Mouse (Mus musculus) testis, adult 2 months (tissue): ENCODE measurements around the gene Csnk2b. TPM values are rescaled to one million over a fixed set of nuclear protein-coding genes. Genes with fewer than 3 reads are reported as not detected.
A peak's percentile ranks its signal among the peaks of the same experiment; 100 is the strongest.

Experiments
- H3K27ac ChIP-seq: fragments of 200-500 bp; 2 replicates; pipeline ENCODE4 v1.5.1; 2012; ENCODE audit warnings: low read depth, low read length; ENCODE audit not compliant: control insufficient read depth, insufficient read depth
- H3K27me3 ChIP-seq: fragments of 200-500 bp; 2 replicates; pipeline ENCODE4 v1.6.1; 2012; ENCODE audit warnings: mild to moderate bottlenecking, low read length, moderate library complexity; ENCODE audit not compliant: control insufficient read depth, insufficient read depth
- H3K36me3 ChIP-seq: fragments of 200-500 bp; 2 replicates; pipeline ENCODE4 v1.6.1; 2012; ENCODE audit warnings: mild to moderate bottlenecking, low read length; ENCODE audit not compliant: control insufficient read depth, insufficient read depth
- H3K4me1 ChIP-seq: fragments of 200-500 bp; 2 replicates; pipeline ENCODE4 v1.6.1; 2012; ENCODE audit warnings: low read length; ENCODE audit not compliant: control insufficient read depth, insufficient read depth
- H3K4me3 ChIP-seq: fragments of 200-500 bp; 2 replicates; pipeline ENCODE4 v1.5.1; 2012; ENCODE audit warnings: low read depth, mild to moderate bottlenecking, low read length, moderate library complexity, mixed read lengths; ENCODE audit not compliant: control insufficient read depth
- CTCF ChIP-seq: fragments of 200-500 bp; IDR thresholded peaks from 2 replicates; pipeline ENCODE4 v1.5.1; 2012; ENCODE audit warnings: low read depth, mild to moderate bottlenecking, inconsistent platforms, low read length, moderate library complexity; ENCODE audit not compliant: control insufficient read depth, insufficient read depth, insufficient replicate concordance
- POLR2A ChIP-seq: fragments of 200-500 bp; IDR thresholded peaks from 2 replicates; pipeline ENCODE4 v1.6.1; 2012; ENCODE audit warnings: low read depth, mild to moderate bottlenecking, inconsistent platforms, low read length, moderate library complexity; ENCODE audit not compliant: control insufficient read depth
- polyA plus RNA-seq: library from polyadenylated mRNA; depleted of rRNA; stranded (reverse); fragments of >200 nt; gene quantifications from 2 replicates; pipeline ENCODE4 v1.2.3, GENCODE M21; 2012

Gene Csnk2b
- polyA plus RNA-seq, 1 experiment, result 3,228 TPM

DNA sequence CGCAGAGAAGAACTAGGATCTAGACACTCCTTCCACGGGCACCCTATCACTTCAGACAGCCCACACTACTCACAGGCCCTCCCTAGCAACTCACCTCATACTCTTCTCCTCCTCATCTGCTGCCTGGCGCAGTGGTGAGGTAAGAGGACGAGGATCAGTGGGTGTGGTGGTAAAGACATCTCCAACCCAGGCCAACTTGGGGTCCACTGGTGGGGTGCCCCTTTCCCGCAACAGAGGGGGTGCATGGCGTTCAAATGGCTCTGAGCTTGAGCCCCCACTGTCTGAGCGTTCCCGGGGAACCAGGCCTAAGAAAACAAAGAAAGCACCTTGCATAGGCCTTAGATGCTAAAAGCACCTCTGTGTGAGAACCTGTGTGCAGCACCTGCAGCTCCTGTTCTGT is 35.4 kb upstream of the Csnk2b start:
- no peak for TF ChIP-seq POLR2A
- TF ChIP-seq CTCF, result no peak
- H3K36me3 ChIP-seq, result peaks cover 30% of the 10 kb centered on the region
- H3K4me1 ChIP-seq, result peaks cover 2% of the 10 kb centered on the region
- H3K27me3 ChIP-seq, result no peaks in the 10 kb centered on the region
- H3K4me3 ChIP-seq, result no peak overlapping the region
- H3K27ac ChIP-seq, result no peak overlapping the region

DNA sequence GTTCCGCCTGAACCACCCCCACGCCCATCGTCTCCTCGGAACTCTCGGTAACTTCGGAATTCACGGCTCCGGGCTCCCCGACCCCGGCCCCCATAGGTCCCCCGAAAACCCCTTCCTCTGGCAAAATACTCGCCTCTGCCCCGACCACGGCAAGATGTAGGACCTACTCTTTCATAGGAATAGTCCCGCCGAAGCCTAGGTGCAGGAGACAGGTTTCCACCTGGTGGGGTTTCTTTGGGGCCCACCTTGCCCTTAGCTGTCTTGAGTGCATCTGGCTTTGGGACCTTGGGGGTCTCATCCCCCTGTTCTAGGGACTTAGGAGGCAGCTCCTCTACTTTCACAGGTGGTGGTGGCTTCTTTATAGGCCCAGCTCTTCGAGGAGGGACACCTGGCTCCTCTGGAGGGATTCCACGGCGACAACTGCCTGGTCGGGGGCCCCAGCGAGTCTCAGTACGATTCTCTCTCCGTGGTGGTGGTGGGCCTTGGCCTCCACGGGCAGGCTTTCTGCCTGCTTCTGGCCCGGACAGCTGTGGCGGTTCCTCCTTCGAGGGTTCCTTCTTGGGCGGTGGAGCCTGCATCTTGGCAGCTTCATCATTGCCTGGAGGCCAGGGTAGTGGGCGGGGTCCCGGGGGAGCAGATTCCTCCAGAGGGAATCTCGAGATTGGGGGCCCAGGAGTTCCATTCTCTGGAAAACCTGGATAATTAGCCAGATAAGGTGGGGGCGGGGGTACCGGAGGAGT is 34.8 kb upstream of the Csnk2b start:
- H3K27ac ChIP-seq, result no peak overlapping the region
- H3K27me3 ChIP-seq, result no peaks in the 10 kb centered on the region
- no peak overlapping the region for H3K4me3 ChIP-seq
- TF ChIP-seq POLR2A (no peak), CTCF (no peak)
- H3K4me1 ChIP-seq, result peaks cover 2% of the 10 kb centered on the region
- H3K36me3 ChIP-seq, result peaks cover 30% of the 10 kb centered on the region

DNA sequence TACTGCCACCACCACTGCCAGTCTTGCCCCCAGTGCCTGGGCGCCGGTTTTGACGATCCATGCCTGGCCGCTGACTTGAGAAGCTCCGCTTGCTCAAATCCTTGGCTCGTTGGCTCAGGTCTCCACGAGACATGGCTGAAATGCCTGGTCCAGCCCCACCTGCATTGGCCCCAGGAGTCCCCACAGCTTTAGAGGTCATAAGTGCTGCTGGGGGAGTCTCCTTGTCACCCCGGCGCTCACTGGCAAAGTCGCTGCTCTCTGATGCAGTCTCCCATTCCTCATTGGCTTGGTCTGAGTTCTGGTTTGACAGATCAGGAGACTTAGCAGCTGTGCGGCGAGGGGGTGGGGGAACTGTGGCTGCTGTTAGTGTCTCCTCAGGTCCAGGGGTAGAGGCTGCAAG is 33.6 kb upstream of the Csnk2b start:
- Histone ChIP-seq H3K4me1 (peaks cover 2% of the 10 kb centered on the region), H3K4me3 (no peak overlapping the region), H3K27me3 (no peaks in the 10 kb centered on the region), H3K27ac (no peak overlapping the region), H3K36me3 (peaks cover 28% of the 10 kb centered on the region)
- TF ChIP-seq CTCF (0 out of 2 replicates have a peak, but pooled peaks have one; percentile 1), POLR2A (no peak)

DNA sequence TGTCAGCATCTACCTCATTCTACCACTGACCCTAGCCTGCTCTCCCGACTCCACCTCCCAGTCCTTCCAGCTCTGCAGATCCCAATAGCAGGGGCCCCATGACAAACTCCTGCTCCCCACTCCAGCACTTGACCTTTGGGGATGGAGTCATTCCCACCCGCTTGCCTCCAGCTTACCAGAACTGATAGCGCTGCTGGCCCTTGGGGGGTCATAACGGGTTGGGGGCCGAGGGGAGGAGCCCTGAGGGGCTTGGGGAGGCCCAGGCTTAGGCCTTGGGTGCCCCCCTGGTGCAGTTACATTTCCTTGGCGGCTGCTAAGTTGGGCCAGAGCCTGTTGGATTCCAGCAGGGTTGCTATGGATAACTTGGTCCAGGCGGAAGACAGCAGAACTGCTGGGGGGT is 32.8 kb upstream of the Csnk2b start:
- Histone ChIP-seq H3K4me1 (peaks cover 2% of the 10 kb centered on the region), H3K4me3 (no peak overlapping the region), H3K36me3 (peaks cover 29% of the 10 kb centered on the region), H3K27me3 (no peaks in the 10 kb centered on the region), H3K27ac (no peak overlapping the region)
- no peak for TF ChIP-seq CTCF
- no peak for TF ChIP-seq POLR2A

DNA sequence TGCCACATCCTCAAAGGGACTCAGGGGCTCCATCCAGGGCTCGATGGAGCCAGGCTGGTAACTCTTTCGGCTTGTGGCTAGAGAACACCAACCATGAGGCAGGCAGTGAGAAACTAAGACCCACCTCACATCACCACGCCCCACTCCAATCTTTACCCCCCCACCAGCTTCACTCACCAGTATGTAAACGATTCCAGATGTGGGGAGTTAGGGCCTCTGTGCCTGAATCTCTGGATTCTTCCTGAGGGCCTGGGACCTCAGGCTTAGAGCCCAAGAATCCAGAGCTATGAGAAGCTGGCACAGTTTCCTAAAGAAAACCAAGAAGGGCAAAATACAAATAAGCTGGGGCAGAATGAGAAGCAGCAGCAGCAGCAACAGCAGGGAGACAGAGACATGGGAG is 32.1 kb upstream of the Csnk2b start:
- TF ChIP-seq POLR2A (no peak), CTCF (no peak)
- Histone ChIP-seq H3K27me3 (no peaks in the 10 kb centered on the region), H3K4me3 (no peak overlapping the region), H3K36me3 (peaks cover 25% of the 10 kb centered on the region), H3K27ac (no peak overlapping the region), H3K4me1 (peaks cover 2% of the 10 kb centered on the region; the same call in 1 of the 2 replicates)

DNA sequence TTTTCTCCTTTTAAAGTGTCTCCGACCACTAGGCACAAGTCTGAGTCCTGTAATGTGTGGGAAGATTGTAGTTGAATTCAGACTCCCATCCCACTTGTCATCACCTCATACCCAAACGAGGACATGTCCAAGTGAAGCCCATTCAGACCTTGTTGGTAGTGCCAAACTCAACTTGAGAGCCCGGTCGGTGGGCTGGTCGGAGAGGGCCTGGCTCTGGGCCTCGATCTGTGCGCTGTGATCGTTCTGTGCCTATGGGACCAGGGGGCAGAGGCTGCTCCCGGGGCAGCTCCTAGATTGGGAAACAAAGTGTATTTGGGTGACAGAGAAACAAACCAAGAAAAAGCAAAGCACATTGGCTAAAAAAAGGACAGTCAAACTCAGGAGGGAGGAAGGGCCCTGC is 31.2 kb upstream of the Csnk2b start:
- peaks cover 24% of the 10 kb centered on the region for H3K36me3 ChIP-seq
- peaks cover 2% of the 10 kb centered on the region; the same call in 1 of the 2 replicates for H3K4me1 ChIP-seq
- no peak overlapping the region for H3K4me3 ChIP-seq
- no peak for TF ChIP-seq POLR2A
- TF ChIP-seq CTCF, result no peak
- no peak overlapping the region for H3K27ac ChIP-seq
- no peaks in the 10 kb centered on the region for H3K27me3 ChIP-seq

DNA sequence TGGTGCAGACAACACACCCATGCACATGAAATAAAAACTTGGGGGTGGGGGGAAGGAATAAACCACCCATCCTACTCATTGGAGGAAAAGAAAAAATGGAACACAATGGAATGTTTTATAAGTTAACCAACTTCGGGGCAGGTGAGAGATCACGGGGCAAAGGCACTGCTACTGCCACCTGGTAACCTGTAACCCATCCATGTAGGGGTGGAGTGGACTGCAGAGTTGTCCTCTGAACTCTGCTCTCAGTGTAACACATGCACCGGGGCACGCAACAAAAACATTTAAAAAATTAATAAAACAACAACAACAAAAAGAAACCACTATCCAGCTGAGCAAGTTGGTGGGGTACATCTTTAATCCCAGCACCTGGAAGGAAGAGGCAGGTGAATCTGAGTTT is 30.3 kb upstream of the Csnk2b start:
- no peak overlapping the region for H3K4me3 ChIP-seq
- no peak for TF ChIP-seq POLR2A
- no peak for TF ChIP-seq CTCF
- peaks cover 24% of the 10 kb centered on the region for H3K36me3 ChIP-seq
- H3K27ac ChIP-seq, result no peak overlapping the region
- peaks cover 2% of the 10 kb centered on the region; the same call in 1 of the 2 replicates for H3K4me1 ChIP-seq
- H3K27me3 ChIP-seq, result no peaks in the 10 kb centered on the region

DNA sequence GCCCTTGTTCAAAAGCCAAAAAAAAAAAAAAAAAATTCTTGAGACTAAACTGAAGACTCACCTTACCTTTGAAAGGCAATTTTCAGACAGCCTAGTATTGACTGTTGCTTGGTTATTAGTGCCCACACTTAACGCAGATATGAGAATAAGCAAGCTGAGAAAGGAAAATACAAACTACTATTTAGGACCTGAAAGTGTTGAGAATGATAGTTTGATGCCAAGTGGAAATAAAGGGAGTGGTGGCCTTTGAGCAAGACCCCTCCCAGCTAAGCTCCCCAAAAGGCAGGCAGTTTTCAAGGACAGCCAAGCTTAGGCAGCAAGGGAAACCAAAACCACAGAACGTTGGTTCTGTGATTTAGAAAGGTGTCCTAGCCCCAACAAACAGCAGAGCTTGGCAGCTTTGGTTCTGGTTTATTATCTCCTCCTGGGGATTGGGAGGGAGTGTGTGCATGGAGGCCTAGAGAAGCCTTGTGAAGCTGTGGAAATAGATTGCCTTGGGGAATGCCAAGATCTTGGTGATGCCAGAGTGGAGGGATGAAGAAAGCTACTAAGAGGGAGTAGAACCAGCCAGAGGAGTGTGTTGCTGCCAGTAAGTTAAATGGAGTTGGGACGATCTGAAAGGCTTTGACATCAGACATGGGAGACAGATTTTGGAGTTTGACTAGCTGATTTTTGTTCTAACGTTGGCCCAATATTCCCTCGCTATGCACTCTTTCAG is 26.2 kb upstream of the Csnk2b start:
- Histone ChIP-seq H3K36me3 (peaks cover 15% of the 10 kb centered on the region), H3K27ac (no peak overlapping the region), H3K27me3 (no peaks in the 10 kb centered on the region), H3K4me1 (peaks cover 2% of the 10 kb centered on the region; the same call in 1 of the 2 replicates), H3K4me3 (no peak overlapping the region)
- TF ChIP-seq CTCF (no peak), POLR2A (no peak)
